8 mouse cellular contexts compared by ENCODE assay signal in the genomic region with DNA sequence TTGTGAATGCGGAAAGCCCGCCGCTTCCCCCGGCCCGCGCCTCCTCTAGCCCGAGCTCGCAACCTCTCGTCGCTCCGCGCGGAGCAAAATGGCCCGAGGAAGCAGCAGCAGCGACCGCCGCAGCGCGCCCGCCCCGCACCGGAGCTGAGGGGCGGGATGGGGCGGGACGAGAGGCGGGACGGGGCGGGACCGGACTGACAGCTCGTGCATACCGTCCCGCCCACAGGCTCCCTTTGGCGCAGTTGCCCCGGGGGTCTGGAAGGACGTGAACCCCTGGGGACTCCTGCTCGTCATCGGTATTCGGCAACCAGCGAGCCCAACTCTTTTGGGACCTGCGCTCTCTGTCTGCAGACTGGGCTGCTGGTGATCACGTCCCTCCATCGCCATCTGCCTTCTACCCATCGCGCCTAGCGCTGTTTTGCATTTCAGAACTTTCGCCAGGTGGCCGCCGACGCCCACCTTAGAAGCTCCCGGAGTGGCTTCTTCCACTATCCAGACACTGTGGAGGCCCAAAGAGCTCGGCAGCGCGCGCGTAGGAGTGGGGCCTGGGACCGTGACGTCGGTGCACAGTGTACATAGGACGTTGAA. TPM values are rescaled to one million over a fixed set of nuclear protein-coding genes. Genes with fewer than 3 reads are reported as not detected.
A peak's percentile ranks its signal among the peaks of the same experiment; 100 is the strongest.
DNase-seq lines count a peak whose midpoint lies in the region; ATAC-seq and TF ChIP-seq lines count a peak whose summit lies in the region.

A gene (minus strand): TSS at position 142 of the 588 bp plus-strand sequence.

- H3K27ac ChIP-seq in forebrain, embryonic 16.5 days (ENCODE audit: low read length): peak within 1 kb of the TSS; percentile 72
- peak within 1 kb of the TSS; percentile 97 for H3K27ac ChIP-seq in layer of hippocampus, adult 2 months
- H3K27ac ChIP-seq in lung, embryonic 14.5 days (ENCODE audit: low read depth): peak within 1 kb of the TSS; percentile 81

- peaks cover 29% of the 10 kb centered on the region for H3K36me3 ChIP-seq in G1E (replicated peaks)
- no peaks in the 10 kb centered on the region for H3K36me3 ChIP-seq in forebrain, embryonic 16.5 days (ENCODE audit: control insufficient read depth, insufficient read depth)
- H3K36me3 ChIP-seq in lung, embryonic 14.5 days (ENCODE audit: insufficient read depth): peaks cover 6% of the 10 kb centered on the region; the same call in 1 of the 2 replicates

- H3K9me3 ChIP-seq in G1E (replicated peaks): no peaks in the 10 kb centered on the region
- no peaks in the 10 kb centered on the region for H3K9me3 ChIP-seq in forebrain, embryonic 16.5 days (ENCODE audit: control insufficient read depth, low read length)
- H3K9me3 ChIP-seq in lung, embryonic 14.5 days (ENCODE audit: low read depth, low read length): no peaks in the 10 kb centered on the region

- peak; percentile 36 for ATAC-seq in G1E (ENCODE audit: extremely low read depth, insufficient number of reproducible peaks, low FRiP score, poor library complexity, severe bottlenecking)
- ATAC-seq in forebrain, embryonic 16.5 days: peak; percentile 97
- peak; percentile 94 for ATAC-seq in lung, embryonic 14.5 days (ENCODE audit: insufficient read depth)
- ATAC-seq in neutrophil, adult 5-6 weeks (ENCODE audit: extremely low read depth, insufficient number of reproducible peaks, low FRiP score, poor library complexity, severe bottlenecking): peak; percentile 73

- H3K9ac ChIP-seq in forebrain, embryonic 16.5 days (replicated peaks; ENCODE audit: low read depth, low read length): peak within 1 kb of the TSS; percentile 90
- H3K9ac ChIP-seq in lung, embryonic 14.5 days: peak within 1 kb of the TSS; percentile 85

- peaks cover 57% of the 10 kb centered on the region for H3K4me1 ChIP-seq in G1E (ENCODE audit: insufficient read depth, low read depth, low read length)
- H3K4me1 ChIP-seq in forebrain, embryonic 16.5 days (replicated peaks; ENCODE audit: control insufficient read depth, insufficient read depth, low read length): peaks cover 14% of the 10 kb centered on the region
- H3K4me1 ChIP-seq in lung, embryonic 14.5 days (ENCODE audit: insufficient read depth): peaks cover 11% of the 10 kb centered on the region; the same call in 1 of the 2 replicates

- TF ChIP-seq CTCF in G1E (IDR thresholded peaks at IDR 0.05; ENCODE audit: low read depth, low read length): no peak
- TF ChIP-seq CTCF in layer of hippocampus, adult 2 months (conservative IDR thresholded peaks at IDR 0.05): peak; percentile 38
- TF ChIP-seq CTCF in lung, embryonic 14.5 days (IDR thresholded peaks at IDR 0.05; ENCODE audit: low read depth): no peak

- peaks cover 4% of the 10 kb centered on the region; the same call in 1 of the 2 replicates for H3K27me3 ChIP-seq in G1E (ENCODE audit: insufficient read depth, low read length)
- no peaks in the 10 kb centered on the region for H3K27me3 ChIP-seq in forebrain, embryonic 16.5 days (replicated peaks; ENCODE audit: control insufficient read depth, insufficient read depth, low read length)
- H3K27me3 ChIP-seq in lung, embryonic 14.5 days (ENCODE audit: insufficient read depth, low read length): no peaks in the 10 kb centered on the region

- peak within 1 kb of the TSS; percentile 88 for H3K4me2 ChIP-seq in forebrain, embryonic 16.5 days (ENCODE audit: low read length)
- H3K4me2 ChIP-seq in lung, embryonic 14.5 days: peak within 1 kb of the TSS; percentile 92

- DNase-seq in G1E (ENCODE audit: low spot score): peak; percentile 86
- peak; percentile 88 to 91 for DNase-seq in cerebellum, adult 18-20 months
- peak; percentile 78 for DNase-seq in heart, postnatal 25 days (ENCODE audit: low spot score)
- DNase-seq in layer of hippocampus, adult 2 months (ENCODE audit: low spot score in 2 of 2): peak; percentile 86 to 88
- peak; percentile 91 for DNase-seq in lung, embryonic 14.5 days
- DNase-seq in thymus, adult 18-20 months: peak; percentile 84 to 86

- intact Hi-C loops in heart, postnatal 25 days (cut with DNase I): no loop called here

- WGBS in forebrain, embryonic 16.5 days: under 1% methylated on average over 59 of the region's 59 CpGs
- 1% methylated on average over 59 of the region's 59 CpGs for WGBS in lung, embryonic 14.5 days

- H3K4me3 ChIP-seq in G1E (ENCODE audit: low read depth, low read length): peak within 1 kb of the TSS; percentile 81
- H3K4me3 ChIP-seq in forebrain, embryonic 16.5 days (replicated peaks; ENCODE audit: low read length): peak within 1 kb of the TSS; percentile 88
- peak within 1 kb of the TSS; percentile 83 for H3K4me3 ChIP-seq in layer of hippocampus, adult 2 months
- H3K4me3 ChIP-seq in lung, embryonic 14.5 days (ENCODE audit: low read depth, low read length): peak within 1 kb of the TSS; percentile 93

RNA-seq across cellular contexts. Expression of the gene that starts here (rescaled TPM):
- 68.4 and 79.6 TPM in 2 replicates for total RNA-seq in G1E (2014; fragmentation: Nextera tagmentation)
- total RNA-seq in G1E (2017): 26.1 and 38.1 TPM in 2 replicates
- polyA plus RNA-seq in G1E (2012): 61.7 and 77.8 TPM in 2 replicates
- polyA plus RNA-seq in forebrain, embryonic 16.5 days (2015; fragmentation: Nextera tagmentation; extraction: Ambion mirVana): 19.7 and 23.2 TPM in 2 replicates
- total RNA-seq in heart, postnatal 25 days (2021): 10 to 100 TPM; 50.0 to 53.4 TPM
- 100 to 1,000 TPM; 113 to 120 TPM for total RNA-seq in layer of hippocampus, adult 2 months (2021)
- polyA plus RNA-seq in lung, embryonic 14.5 days (2014; fragmentation: Nextera tagmentation; extraction: Ambion mirVana): 16.8 and 21.1 TPM in 2 replicates
- 75.8 and 83.0 TPM in 2 replicates for total RNA-seq in neutrophil, adult 5-6 weeks (2017)

Comparison
In these comparisons a context has a peak if more than half of its experiments do, and no peak if none do; other contexts are left out.
1. Peak in every context shown above with its lines: DNase-seq, ATAC-seq, H3K4me3 ChIP-seq and H3K27ac ChIP-seq.
2. ATAC-seq: peak in every context shown above with its lines; median percentile 97 in forebrain, embryonic 16.5 days; 94 in lung, embryonic 14.5 days; 73 in neutrophil, adult 5-6 weeks; 36 in G1E.